Mouse (Mus musculus): ENCODE results near the gene Cass4. TPM values are rescaled to one million over a fixed set of nuclear protein-coding genes. Genes with fewer than 3 reads are reported as not detected.

Gene Cass4
- polyA plus RNA-seq, 1 experiment from 2014 or later, result 0.27 TPM

GRCm38 (mm10) chr2:172480296-172480695 lies 86.7 kb downstream of the Cass4 start:
- no peaks in the 10 kb centered on the region for H3K4me1 ChIP-seq (replicated peaks; ENCODE audit: control insufficient read depth, insufficient read depth, low read length)
- ATAC-seq (ENCODE audit: low FRiP score) (no peak), DNase-seq (ENCODE audit: low spot score) (no peak)
- WGBS, result 70% methylated on average over 7 of the region's 7 CpGs
- no peaks in the 10 kb centered on the region for H3K9me3 ChIP-seq (ENCODE audit: control insufficient read depth, low read length)
- H3K4me2 ChIP-seq (replicated peaks), result no peak overlapping the region
- H3K9ac ChIP-seq, result no peak overlapping the region
- peaks cover 3% of the 10 kb centered on the region; the same call in 1 of the 2 replicates for H3K27me3 ChIP-seq (ENCODE audit: control insufficient read depth, insufficient read depth, low read length)
- H3K27ac ChIP-seq, result no peak overlapping the region
- no peaks in the 10 kb centered on the region for H3K36me3 ChIP-seq (replicated peaks; ENCODE audit: control insufficient read depth, insufficient read depth)
- no peak overlapping the region for H3K4me3 ChIP-seq (replicated peaks; ENCODE audit: low read length)

- ATAC-seq (ENCODE audit: low FRiP score) (no peak), DNase-seq (ENCODE audit: low spot score) (no peak)
- no peaks in the 10 kb centered on the region for H3K36me3 ChIP-seq (replicated peaks; ENCODE audit: control insufficient read depth, insufficient read depth)
- H3K27me3 ChIP-seq (ENCODE audit: control insufficient read depth, insufficient read depth, low read length), result peaks cover 3% of the 10 kb centered on the region; the same call in 1 of the 2 replicates
- no peak overlapping the region for H3K4me3 ChIP-seq (replicated peaks; ENCODE audit: low read length)
- H3K27ac ChIP-seq, result no peak overlapping the region
- no peaks in the 10 kb centered on the region for H3K4me1 ChIP-seq (replicated peaks; ENCODE audit: control insufficient read depth, insufficient read depth, low read length)
- 91% methylated on average over 16 of the region's 16 CpGs for WGBS
- H3K4me2 ChIP-seq (replicated peaks), result no peak overlapping the region
- H3K9ac ChIP-seq, result no peak overlapping the region
- no peaks in the 10 kb centered on the region for H3K9me3 ChIP-seq (ENCODE audit: control insufficient read depth, low read length)
Observed at GRCm38 (mm10) chr2:172481654-172482385, 88.2 kb downstream of the Cass4 start.

Other genes starting within 250 kb of the Cass4 start
- 0.15 and 0.30 TPM in 2 replicates for gene Mc3r, start 145.3 kb upstream of the Cass4 start, polyA plus RNA-seq (2014; fragmentation: Nextera tagmentation; extraction: Ambion mirVana)
- 17.9 and 18.5 TPM in 2 replicates for gene Fam210b, start 48.2 kb upstream of the Cass4 start, polyA plus RNA-seq (2014; fragmentation: Nextera tagmentation; extraction: Ambion mirVana)
- gene Aurka, start 23.3 kb upstream of the Cass4 start, polyA plus RNA-seq (2014; fragmentation: Nextera tagmentation; extraction: Ambion mirVana), result 18.8 and 19.9 TPM in 2 replicates
- gene Cstf1, start 23.1 kb upstream of the Cass4 start, polyA plus RNA-seq (2014; fragmentation: Nextera tagmentation; extraction: Ambion mirVana), result 26.6 and 29.8 TPM in 2 replicates
- gene Rtf2, start 46.8 kb downstream of the Cass4 start, polyA plus RNA-seq (2014; fragmentation: Nextera tagmentation; extraction: Ambion mirVana), result 91.7 and 97.4 TPM in 2 replicates
- 0.86 and 1.1 TPM in 2 replicates for gene Gcnt7, start 64.8 kb downstream of the Cass4 start, polyA plus RNA-seq (2014; fragmentation: Nextera tagmentation; extraction: Ambion mirVana)
- 0.29 TPM in 1 of 2 replicates, not detected in the other for gene Fam209, start 78.7 kb downstream of the Cass4 start, polyA plus RNA-seq (2014; fragmentation: Nextera tagmentation; extraction: Ambion mirVana)
- 0.28 and 0.30 TPM in 2 replicates for gene Tfap2c, start 155.8 kb downstream of the Cass4 start, polyA plus RNA-seq (2014; fragmentation: Nextera tagmentation; extraction: Ambion mirVana)

All from hindbrain, embryonic 14.5 days (tissue).